Mouse (Mus musculus) lung, postnatal 0 days (tissue): ENCODE results near the gene Ino80b.

Experiments used
- CTCF ChIP-seq: IDR thresholded peaks from 2 replicates; pipeline ENCODE4 v1.5.1; 2016; ENCODE audit warnings: antibody characterized with exemption, mild to moderate bottlenecking
- EP300 ChIP-seq: IDR thresholded peaks from 2 replicates; pipeline ENCODE4 v1.6.1; 2016; ENCODE audit warnings: antibody characterized with exemption, mild to moderate bottlenecking, control low read depth

DNA sequence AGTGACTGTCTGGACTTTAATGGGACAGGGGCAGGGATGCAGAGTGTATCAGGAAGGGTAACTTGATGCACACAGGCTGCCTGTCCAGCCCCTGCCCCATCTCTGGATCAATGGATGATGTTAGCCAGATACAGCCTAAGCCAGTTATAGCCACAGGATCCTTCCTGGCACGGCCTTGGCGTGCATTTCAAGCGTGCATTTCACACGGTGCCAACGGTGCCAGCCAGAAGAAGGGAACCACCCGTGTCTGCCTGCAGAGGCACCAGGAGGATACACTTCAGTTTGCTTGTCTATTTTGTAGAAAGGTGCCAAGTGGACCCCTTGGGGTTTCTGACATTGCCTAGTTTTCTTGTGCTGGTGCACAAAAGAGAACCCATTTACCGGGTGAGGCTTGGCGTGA, 14.8 kb upstream of the Ino80b start:
- TF ChIP-seq CTCF (no peak), EP300 (no peak)
